ENCODE assay signal across 17 mouse cellular contexts in genomic region chr16:25529681-25530080, GRCm38 (mm10).
DNase-seq lines count a peak whose midpoint lies in the region; ATAC-seq lines count a peak whose summit lies in the region.
"Had no signal": no experiment of that assay in that cellular context is flagged by ENCODE, and none has a peak within 500 bp of the region (broad histone marks: within the 10 kb centered on the region; RNA-seq: fewer than 3 reads in every experiment).

No protein-coding gene starts in this region.

- no peaks in the 10 kb centered on the region for H3K4me1 ChIP-seq in midbrain, embryonic 13.5 days (replicated peaks)
- H3K4me1 ChIP-seq: hindbrain, embryonic 15.5 days; neural tube, embryonic 15.5 days had no signal

- 96% methylated on average over 1 of the region's 1 CpGs for WGBS in midbrain, embryonic 13.5 days

- DNase-seq in cerebellum, adult 11-12 months = peak; percentile 6
- DNase-seq in layer of hippocampus, postnatal 14 days (ENCODE audit: low spot score in 2 of 2) = peak; percentile 14 to 53
- DNase-seq in layer of hippocampus, adult 9-10 months (ENCODE audit: low spot score) = no peak
- peak; percentile 9 for DNase-seq in brain, adult 2 months (ENCODE audit: low read depth, low spot score)
- DNase-seq in left cerebral cortex, postnatal 10 days (ENCODE audit: extremely low spot score in 1 of 2, low spot score in 2 of 2) = peak; percentile 11 to 13
- DNase-seq in ovary, postnatal 36 days (ENCODE audit: low spot score) = no peak
- DNase-seq: adrenal gland, adult 2 months; heart, postnatal 10 days; lung, adult 18-20 months; thymus, postnatal 14 days had no signal

- H3K27ac ChIP-seq in midbrain, embryonic 13.5 days = no peak overlapping the region
- H3K27ac ChIP-seq: hindbrain, embryonic 15.5 days; limb, embryonic 15.5 days; neural tube, embryonic 15.5 days had no signal

- no peaks in the 10 kb centered on the region for H3K36me3 ChIP-seq in midbrain, embryonic 13.5 days
- H3K36me3 ChIP-seq: hindbrain, embryonic 15.5 days; limb, embryonic 15.5 days; neural tube, embryonic 15.5 days had no signal

- H3K4me2 ChIP-seq in midbrain, embryonic 13.5 days (replicated peaks) = no peak overlapping the region
- H3K4me2 ChIP-seq: hindbrain, embryonic 15.5 days; limb, embryonic 15.5 days; neural tube, embryonic 15.5 days had no signal

- H3K9me3 ChIP-seq in midbrain, embryonic 13.5 days = 0 out of 2 replicates have a peak, but pooled peaks cover 2% of the 10 kb centered on the region
- H3K9me3 ChIP-seq: hindbrain, embryonic 15.5 days; limb, embryonic 15.5 days; neural tube, embryonic 15.5 days had no signal

- no peak overlapping the region for H3K4me3 ChIP-seq in midbrain, embryonic 13.5 days (replicated peaks)
- H3K4me3 ChIP-seq: erythroblast, embryonic 14.5 days; hindbrain, embryonic 15.5 days; limb, embryonic 15.5 days; neural tube, embryonic 15.5 days had no signal

- intact Hi-C loops in left cerebral cortex, postnatal 10 days (cut with DNase I) = loop anchor here (10.0 kb wide), 1 partner anchor 155 kb away; no protein-coding TSS in a partner anchor

- ATAC-seq in cerebellum, adult (ENCODE audit: insufficient number of reproducible peaks, low FRiP score, low TSS enrichment) = no peak
- ATAC-seq in midbrain, embryonic 13.5 days = no peak
- ATAC-seq: Patski had no signal

- no peak overlapping the region for H3K9ac ChIP-seq in midbrain, embryonic 13.5 days (replicated peaks)
- H3K9ac ChIP-seq: hindbrain, embryonic 15.5 days; limb, embryonic 15.5 days; neural tube, embryonic 15.5 days had no signal

- H3K27me3 ChIP-seq in midbrain, embryonic 13.5 days = no peaks in the 10 kb centered on the region
- H3K27me3 ChIP-seq: hindbrain, embryonic 15.5 days; limb, embryonic 15.5 days; neural tube, embryonic 15.5 days; Patski had no signal

Comparison
In these comparisons a context has a peak if more than half of its experiments do, and no peak if none do; other contexts are left out.
1. DNase-seq: peak in cerebellum, adult 11-12 months (single experiment), layer of hippocampus, postnatal 14 days (2 of 2), brain, adult 2 months (single experiment) and left cerebral cortex, postnatal 10 days (2 of 2); none in layer of hippocampus, adult 9-10 months (single experiment) and ovary, postnatal 36 days (single experiment).